Mouse (Mus musculus): ENCODE measurements at regions not wholly inside any gene's neighbourhood (a gene's known extent, or its start where the extent isn't known, plus 50 kb on each side); places are given as distances from the start of the nearest gene placed in this dataset.
"Not testable (repeated sequence)": the region's sequence is repeated elsewhere in the genome, so short reads cannot be mapped to it uniquely, and the experiment has no call there.

DNA sequence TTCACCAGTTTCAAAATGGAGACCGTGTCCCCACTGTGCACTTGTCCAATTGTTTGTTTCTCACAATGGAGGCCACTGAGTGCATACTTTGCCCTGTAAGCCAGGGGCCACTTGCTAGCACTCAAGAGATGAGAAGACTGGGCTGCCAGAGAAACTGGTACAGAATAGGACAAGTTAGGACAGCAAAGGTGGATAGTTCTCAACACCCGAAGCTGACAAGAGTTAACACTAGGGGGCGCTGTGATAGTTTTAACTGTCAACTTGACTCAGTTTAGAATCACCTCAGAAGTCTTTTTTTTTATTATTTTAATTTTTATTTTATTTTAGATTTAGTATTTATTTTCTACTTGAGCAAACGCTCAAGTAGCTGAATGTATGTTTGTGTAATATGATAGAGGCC lies 188.2 kb upstream of the Asap2 start:
- not testable (repeated sequence) for H3K27ac ChIP-seq (ENCODE audit: insufficient read depth, low read length); H3K4me1 ChIP-seq (ENCODE audit: control insufficient read depth, insufficient read depth, low read length); H3K4me3 ChIP-seq (ENCODE audit: insufficient read depth, low read length)

DNA sequence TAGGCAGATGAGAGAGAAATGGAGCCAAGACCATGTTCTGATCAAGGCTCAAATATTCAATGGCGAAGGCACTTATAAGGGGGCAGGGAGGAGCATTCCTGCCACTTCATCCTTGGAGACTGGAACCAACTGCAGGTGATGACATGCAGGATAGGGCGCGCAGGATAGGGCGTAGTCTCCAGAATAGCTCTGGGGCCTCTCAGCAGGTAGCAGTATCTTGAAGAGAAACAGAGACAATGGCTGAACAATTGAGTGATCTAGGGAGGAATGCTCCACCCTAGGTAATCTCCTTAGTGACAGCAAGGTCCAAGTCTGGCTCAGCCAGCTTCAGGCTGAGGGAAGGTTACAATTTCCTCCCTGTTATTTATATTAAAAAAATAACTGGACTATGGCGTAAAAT lies 184.8 kb upstream of the Asap2 start:
- not testable (repeated sequence) for H3K4me3 ChIP-seq (ENCODE audit: insufficient read depth, low read length); H3K27ac ChIP-seq (ENCODE audit: insufficient read depth, low read length); H3K4me1 ChIP-seq (ENCODE audit: control insufficient read depth, insufficient read depth, low read length)

DNA sequence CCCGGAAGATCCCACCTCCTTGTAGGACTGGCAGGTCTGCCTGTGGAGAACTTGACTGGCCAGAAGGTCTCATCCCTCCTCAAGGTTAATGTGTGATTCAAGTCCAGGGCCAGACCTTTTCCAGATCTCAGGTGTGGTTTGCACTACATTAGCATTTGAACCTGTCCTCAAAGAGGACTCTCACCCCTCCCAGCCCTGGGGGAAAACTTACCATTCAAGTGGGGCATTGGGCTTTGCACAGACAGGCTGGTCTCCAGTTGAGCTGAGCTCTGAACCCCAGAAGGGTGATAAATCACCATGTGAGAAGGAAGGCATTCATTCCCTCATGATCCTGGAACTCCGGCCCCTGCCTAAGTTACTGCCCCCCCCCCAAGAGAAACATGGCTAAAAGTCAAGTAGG lies 183.6 kb upstream of the Asap2 start:
- no peak overlapping the region for H3K4me3 ChIP-seq (ENCODE audit: insufficient read depth, low read length)
- H3K4me1 ChIP-seq (ENCODE audit: control insufficient read depth, insufficient read depth, low read length): no peaks in the 10 kb centered on the region
- no peak overlapping the region for H3K27ac ChIP-seq (ENCODE audit: insufficient read depth, low read length)
- TF ChIP-seq CTCF (IDR thresholded peaks at IDR 0.05; ENCODE audit: borderline replicate concordance, insufficient read depth, low read length): no peak
- TF ChIP-seq POLR2A (IDR thresholded peaks at IDR 0.05; ENCODE audit: low read depth, low read length): no peak

DNA sequence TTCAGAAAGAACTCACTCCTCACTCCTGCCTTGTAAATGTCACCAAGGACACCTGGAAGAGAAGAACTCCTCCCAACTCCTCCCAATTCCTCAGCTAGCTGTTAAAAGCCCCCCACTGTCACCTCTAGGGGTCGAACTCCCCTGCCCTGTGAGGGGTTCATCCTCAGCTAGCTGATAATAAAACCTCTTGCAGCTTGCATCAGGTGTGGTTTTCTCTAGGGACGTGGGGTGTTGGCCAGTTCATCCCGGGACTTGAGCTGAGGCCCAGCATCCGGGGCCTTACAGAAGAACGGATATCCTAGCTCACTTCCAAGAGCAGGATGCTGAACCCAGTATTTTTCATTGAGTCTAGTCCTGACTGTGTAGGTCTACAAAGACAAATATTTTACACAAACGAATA lies 176.4 kb upstream of the Asap2 start:
- not testable (repeated sequence) for H3K4me1 ChIP-seq (ENCODE audit: control insufficient read depth, insufficient read depth, low read length); H3K27ac ChIP-seq (ENCODE audit: insufficient read depth, low read length); H3K4me3 ChIP-seq (ENCODE audit: insufficient read depth, low read length)

DNA sequence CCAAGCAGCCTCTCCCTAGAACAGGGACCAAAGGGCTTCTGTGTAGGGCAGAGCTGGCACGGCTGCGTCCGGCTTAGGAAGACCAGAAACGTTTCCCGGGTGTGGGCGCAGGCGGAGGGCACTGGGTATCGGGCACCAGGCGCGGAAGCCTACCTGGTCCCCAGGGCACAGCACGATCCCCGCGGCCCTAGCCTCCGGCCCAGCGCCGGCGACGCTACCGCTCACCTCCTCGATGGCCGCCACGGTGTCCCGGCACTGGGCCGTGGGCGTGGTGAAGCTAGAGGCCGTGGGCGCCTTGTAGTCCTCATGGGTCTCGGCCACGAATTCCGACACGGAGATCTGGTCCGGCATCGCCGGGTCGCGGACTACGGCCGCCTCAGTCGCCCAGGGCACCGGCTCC lies 175.1 kb upstream of the Asap2 start:
- H3K27ac ChIP-seq (ENCODE audit: insufficient read depth, low read length); H3K4me1 ChIP-seq (ENCODE audit: control insufficient read depth, insufficient read depth, low read length): not testable (repeated sequence)
- peak overlapping the region; percentile 38 for H3K4me3 ChIP-seq (ENCODE audit: insufficient read depth, low read length)

DNA sequence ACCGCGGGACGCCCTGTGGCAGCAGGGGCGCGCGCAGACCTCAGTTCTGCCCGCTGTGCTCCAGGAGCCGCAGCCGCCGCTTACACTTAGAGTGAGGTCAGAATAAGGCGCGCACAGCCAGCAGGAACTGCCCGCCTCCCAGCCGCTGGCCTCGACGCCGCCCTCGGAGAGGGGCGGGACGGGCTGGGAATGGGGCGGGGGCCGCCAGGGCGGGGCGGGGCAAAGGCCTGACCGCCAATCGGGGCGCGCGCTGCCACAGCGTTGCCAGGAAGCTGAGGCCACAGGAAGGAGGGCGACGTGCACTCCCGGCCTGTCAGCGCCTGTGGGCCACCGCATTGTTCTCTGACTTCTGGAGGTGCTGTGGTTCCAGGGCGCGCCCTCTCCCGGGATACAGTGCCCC lies 174.7 kb upstream of the Asap2 start:
- Histone ChIP-seq H3K4me1 (ENCODE audit: control insufficient read depth, insufficient read depth, low read length) (no peaks in the 10 kb centered on the region), H3K4me3 (ENCODE audit: insufficient read depth, low read length) (peak overlapping the region; percentile 38), H3K27ac (ENCODE audit: insufficient read depth, low read length) (0 out of 2 replicates have a peak overlapping the region, but pooled peaks have one; percentile 44)
- TF ChIP-seq CTCF (IDR thresholded peaks at IDR 0.05; ENCODE audit: borderline replicate concordance, insufficient read depth, low read length) (no peak), POLR2A (IDR thresholded peaks at IDR 0.05; ENCODE audit: low read depth, low read length) (peak; percentile 40)

DNA sequence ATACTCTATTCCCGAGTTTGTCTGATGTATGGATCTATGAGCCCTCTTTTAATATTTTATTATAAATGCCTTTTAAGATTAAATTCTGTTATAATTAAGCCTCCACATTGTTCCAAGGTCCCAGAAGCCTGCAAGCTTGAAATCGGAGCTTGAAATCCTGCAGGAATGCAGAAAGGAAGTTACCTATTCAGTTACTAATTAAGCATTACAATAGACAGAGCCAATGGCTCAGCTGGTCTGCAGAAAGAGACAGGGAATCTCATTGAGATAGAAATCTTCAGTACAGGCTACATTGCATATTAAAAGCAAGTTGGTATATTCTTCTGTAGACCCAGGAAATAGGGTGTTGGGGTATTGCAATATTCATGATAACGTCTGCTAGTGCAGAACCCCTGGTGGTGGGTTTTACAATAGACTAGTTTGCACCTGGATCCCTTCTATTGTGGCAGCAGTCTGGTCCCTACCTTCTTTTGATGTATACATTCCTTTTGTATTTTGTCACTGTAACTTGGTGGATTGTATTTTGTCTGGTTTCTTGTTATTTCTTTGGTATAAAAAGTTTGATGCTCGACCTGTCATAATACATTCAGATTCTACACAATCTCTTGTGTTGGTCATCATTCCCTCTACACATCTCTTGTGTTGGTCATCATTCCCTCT lies 146.5 kb upstream of the Asap2 start:
- H3K4me1 ChIP-seq (ENCODE audit: control insufficient read depth, insufficient read depth, low read length); H3K4me3 ChIP-seq (ENCODE audit: insufficient read depth, low read length); H3K27ac ChIP-seq (ENCODE audit: insufficient read depth, low read length): not testable (repeated sequence)

DNA sequence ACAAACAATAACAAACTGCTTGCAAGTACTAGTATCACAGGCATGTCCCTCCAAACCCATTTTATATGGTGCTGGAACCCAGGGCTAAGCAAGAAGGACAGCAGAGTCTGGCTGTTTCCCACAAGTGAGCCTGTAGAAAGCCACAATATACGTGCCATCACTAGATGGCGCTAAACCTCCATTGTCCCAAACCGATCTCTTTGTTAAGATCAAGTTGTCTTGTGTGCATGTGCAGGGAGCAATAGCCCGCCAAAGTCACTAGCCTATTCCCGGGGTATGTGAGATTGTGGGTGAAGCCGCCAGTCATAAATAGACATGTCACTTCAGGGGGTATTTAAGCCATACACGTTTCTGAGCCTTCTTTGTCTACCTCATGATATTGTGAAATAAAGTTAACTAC lies 145.4 kb upstream of the Asap2 start:
- not testable (repeated sequence) for H3K4me3 ChIP-seq (ENCODE audit: insufficient read depth, low read length); H3K4me1 ChIP-seq (ENCODE audit: control insufficient read depth, insufficient read depth, low read length); H3K27ac ChIP-seq (ENCODE audit: insufficient read depth, low read length)

DNA sequence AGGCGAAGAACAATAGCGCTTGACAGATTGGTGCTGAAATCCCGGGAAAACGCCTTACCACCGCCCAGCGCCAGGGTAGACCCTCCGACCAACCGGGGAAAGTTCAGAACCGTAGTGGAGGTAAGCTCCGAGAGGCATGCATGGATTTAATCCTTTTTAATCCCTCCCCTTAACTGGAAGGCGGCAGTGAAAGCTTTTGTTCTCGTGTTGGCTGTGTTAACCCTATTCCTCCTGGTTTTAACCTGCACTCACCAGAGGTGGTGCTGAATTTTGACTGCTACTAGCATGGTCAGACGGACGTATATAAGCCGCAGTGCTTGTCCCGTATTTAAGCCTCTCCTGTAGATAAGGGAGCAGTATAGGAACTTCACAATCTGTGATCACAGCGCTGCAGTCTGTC lies 145.0 kb upstream of the Asap2 start:
- H3K4me3 ChIP-seq (ENCODE audit: insufficient read depth, low read length): no peak overlapping the region
- no peak for TF ChIP-seq CTCF (IDR thresholded peaks at IDR 0.05; ENCODE audit: borderline replicate concordance, insufficient read depth, low read length)
- TF ChIP-seq POLR2A (IDR thresholded peaks at IDR 0.05; ENCODE audit: low read depth, low read length): no peak
- H3K27ac ChIP-seq (ENCODE audit: insufficient read depth, low read length): no peak overlapping the region
- H3K4me1 ChIP-seq (ENCODE audit: control insufficient read depth, insufficient read depth, low read length): no peaks in the 10 kb centered on the region

DNA sequence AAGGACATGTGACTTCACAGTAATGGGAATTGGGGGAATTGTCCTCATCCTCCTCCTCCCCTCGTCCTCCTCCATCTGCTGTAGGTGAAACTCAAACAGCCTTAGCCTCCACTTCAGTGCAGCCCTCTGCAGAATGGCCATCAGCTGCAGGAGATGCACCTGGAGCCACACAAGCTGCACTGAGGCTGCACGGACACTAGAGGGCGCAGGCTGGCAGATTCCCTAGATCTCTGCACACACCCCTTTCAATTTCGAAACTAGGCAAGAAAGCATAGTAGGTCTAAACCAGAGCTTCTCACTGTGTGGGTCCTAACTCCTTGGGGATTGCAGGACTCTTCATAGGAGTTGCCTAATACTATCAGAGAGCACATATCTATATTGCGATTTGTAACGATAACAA lies 106.2 kb upstream of the Asap2 start:
- H3K27ac ChIP-seq (ENCODE audit: insufficient read depth, low read length); H3K4me3 ChIP-seq (ENCODE audit: insufficient read depth, low read length); H3K4me1 ChIP-seq (ENCODE audit: control insufficient read depth, insufficient read depth, low read length): not testable (repeated sequence)

DNA sequence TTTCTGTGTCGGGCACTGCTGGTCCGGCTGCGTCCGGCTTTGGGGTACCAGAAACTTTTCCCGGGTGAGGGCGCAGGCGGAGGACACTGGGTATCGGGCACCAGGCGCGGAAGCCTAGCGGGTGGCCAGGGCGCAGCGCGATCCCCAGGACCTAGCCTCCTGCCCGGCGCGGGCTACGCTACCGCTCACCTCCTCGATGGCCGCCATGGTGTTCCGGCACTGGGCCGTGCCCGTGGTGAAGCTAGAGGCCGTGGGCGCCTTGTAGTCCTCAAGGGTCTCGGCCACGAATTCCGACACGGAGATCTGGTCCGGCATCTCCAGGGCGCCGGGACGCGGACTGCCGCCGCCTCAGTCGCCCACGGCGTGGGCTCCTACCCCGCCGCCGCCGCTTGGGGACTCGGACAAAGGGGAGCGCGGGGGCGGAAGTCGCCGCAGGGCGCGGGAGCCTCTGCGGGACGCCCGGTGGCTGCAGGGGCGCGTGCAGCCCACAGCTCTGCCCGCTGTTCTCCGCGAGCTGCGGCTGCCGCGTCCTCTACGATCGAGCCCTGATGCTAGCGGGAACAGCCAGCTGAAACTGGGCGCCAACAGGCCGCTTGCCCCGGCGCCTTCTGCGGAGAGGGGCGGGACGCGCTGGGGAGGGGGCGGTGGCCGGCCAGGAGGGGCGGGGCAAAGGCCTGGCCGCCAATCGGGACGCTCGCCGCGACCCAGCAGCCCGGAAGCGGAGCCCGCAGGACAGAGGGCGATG lies 69.4 kb upstream of the Asap2 start:
- Histone ChIP-seq H3K27ac (ENCODE audit: insufficient read depth, low read length) (peak overlapping the region; percentile 20; the same call in 1 of the 2 replicates), H3K4me3 (ENCODE audit: insufficient read depth, low read length) (peak overlapping the region; percentile 41)
- not testable (repeated sequence) for H3K4me1 ChIP-seq (ENCODE audit: control insufficient read depth, insufficient read depth, low read length)
- peak; percentile 91 for TF ChIP-seq POLR2A (IDR thresholded peaks at IDR 0.05; ENCODE audit: low read depth, low read length)
